Mouse (Mus musculus) monocyte, adult 59 days (primary cell): ENCODE data around the gene Lrrc47. TPM values are rescaled to one million over a fixed set of nuclear protein-coding genes. Genes with fewer than 3 reads are reported as not detected.

Experiments
- total RNA-seq, 2 experiments: library from RNA; stranded (reverse); gene quantifications; one replicate each; pipeline ENCODE4 v1.2.4; 2023

Lrrc47 gene
- 10 to 100 TPM; 43.1 to 53.3 TPM for total RNA-seq

GRCm38 (mm10) chr4:154011646-154012089, at the start of gene Lrrc47:
Lrrc47 (plus strand) TSS chr4:154011731.

GRCm38 (mm10) chr4:153974431-153975291, 36.9 kb upstream of the Lrrc47 start, which contains the start of the genes Dffb and Cep104:
Dffb (minus strand) TSS chr4:153975126.
Cep104 (plus strand) TSS chr4:153975194.

GRCm38 (mm10) chr4:154025641-154026440, 14.3 kb downstream of the Lrrc47 start, which contains the start of gene Smim1:
Smim1 (minus strand) TSS chr4:154026230.

DNA sequence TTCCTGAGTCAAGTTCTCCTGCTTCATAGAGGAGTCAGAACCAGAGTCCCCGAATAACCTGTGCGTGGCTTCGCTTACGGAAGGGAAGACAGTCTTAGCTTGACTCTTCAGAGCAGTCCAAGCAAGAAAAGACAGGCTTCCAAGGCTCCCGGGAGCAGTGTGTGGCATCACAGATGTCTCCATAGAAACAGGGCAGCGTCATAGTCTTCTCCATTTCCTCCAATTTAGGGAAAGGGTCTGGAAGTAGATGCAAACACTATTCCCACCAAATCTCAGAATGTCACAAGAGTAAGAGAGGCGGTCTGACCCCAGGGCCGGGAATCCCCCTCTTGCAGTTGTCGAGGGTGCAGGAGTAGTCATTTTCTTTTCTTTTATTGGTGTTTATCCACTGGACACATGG, 31.0 kb downstream of the Lrrc47 start, which contains the start of gene Ccdc27:
Gene Ccdc27 (minus strand): TSS at position 101 of the 400 bp plus-strand sequence.

Other genes with a start within 250 kb of the Lrrc47 start
- 10 to 100 TPM; 21.3 to 28.9 TPM for gene A430005L14Rik, start 54.5 kb upstream of the Lrrc47 start, total RNA-seq
- gene Dffb, start 36.6 kb upstream of the Lrrc47 start, total RNA-seq = 10 to 100 TPM; 10.6 to 15.3 TPM
- gene Cep104, start 36.5 kb upstream of the Lrrc47 start, total RNA-seq = 10 to 100 TPM in 1 of 2 experiments, 1 to 10 TPM in 1; 9.6 to 13.9 TPM
- not detected for gene Smim1, start 14.5 kb downstream of the Lrrc47 start, total RNA-seq
- not detected for gene Ccdc27, start 30.9 kb downstream of the Lrrc47 start, total RNA-seq
- gene Trp73, start 128.5 kb downstream of the Lrrc47 start, total RNA-seq = not detected
- 10 to 100 TPM; 12.1 to 17.8 TPM for gene Wrap73, start 130.6 kb downstream of the Lrrc47 start, total RNA-seq
- gene Tprgl, start 148.9 kb downstream of the Lrrc47 start, total RNA-seq = 100 to 1,000 TPM; 118 to 119 TPM
- under 1 TPM; 0.39 to 0.50 TPM for gene Megf6, start 159.0 kb downstream of the Lrrc47 start, total RNA-seq